Mouse (Mus musculus) MEL (cell line): ENCODE measurements around the gene Ccsap. TPM values are rescaled to one million over a fixed set of nuclear protein-coding genes. Genes with fewer than 3 reads are reported as not detected.

ENCODE experiments used
- DNase-seq: peaks from one replicate; pipeline ENCODE4 v3.0.0; 2011; ENCODE audit warnings: low read depth, low spot score
- H3K27ac ChIP-seq: 2 replicates; pipeline ENCODE4 v1.5.1; 2012; ENCODE audit warnings: low read depth, mild to moderate bottlenecking, control low read depth, low read length, moderate library complexity; ENCODE audit not compliant: control insufficient read depth
- H3K27me3 ChIP-seq, 2 experiments: fragments of 150-350 bp in 1 of 2; sonication (generic) in 1 of 2; 2 replicates each; pipeline ENCODE4 v1.6.1; 2012; ENCODE audit warnings: low read length in 2 of 2, mild to moderate bottlenecking in 2 of 2, improper control_type of control experiment in 1 of 2, moderate library complexity in 1 of 2; ENCODE audit not compliant: insufficient read depth in 2 of 2, control insufficient read depth in 1 of 2
- H3K36me3 ChIP-seq, 2 experiments: 2 replicates each; pipeline ENCODE4 v1.6.1; 2012 to 2014; ENCODE audit warnings: low read length in 2 of 2, improper control_type of control experiment in 1 of 2, inconsistent platforms in 1 of 2, mild to moderate bottlenecking in 1 of 2; ENCODE audit not compliant: insufficient read depth in 2 of 2, control insufficient read depth in 1 of 2
- H3K4me1 ChIP-seq, 2 experiments: fragments of 150-350 bp in 1 of 2; sonication (generic) in 1 of 2; 2 replicates each; pipeline ENCODE4 v1.6.1; 2012; ENCODE audit warnings: low read length in 2 of 2, improper control_type of control experiment in 1 of 2, mild to moderate bottlenecking in 1 of 2; ENCODE audit not compliant: insufficient read depth in 2 of 2, control insufficient read depth in 1 of 2
- H3K4me3 ChIP-seq, 2 experiments: fragments of 150-350 bp in 1 of 2; sonication (generic) in 1 of 2; 2 replicates each; pipeline ENCODE4 v1.5.1; 2012; ENCODE audit warnings: low read depth in 2 of 2, low read length in 2 of 2, mild to moderate bottlenecking in 2 of 2, moderate library complexity in 2 of 2, control low read depth in 1 of 2, improper control_type of control experiment in 1 of 2; ENCODE audit not compliant: control insufficient read depth in 1 of 2, insufficient read depth in 1 of 2
- H3K79me2 ChIP-seq: 2 replicates; pipeline ENCODE4 v1.6.1; 2012; ENCODE audit warnings: mild to moderate bottlenecking, low read length, moderate library complexity; ENCODE audit not compliant: control insufficient read depth, poor library complexity, insufficient read depth
- H3K9ac ChIP-seq: 2 replicates; pipeline ENCODE4 v1.6.1; 2012; ENCODE audit warnings: low read depth, mild to moderate bottlenecking, control low read depth, low read length, moderate library complexity; ENCODE audit not compliant: control insufficient read depth, poor library complexity, severe bottlenecking
- H3K9me3 ChIP-seq: fragments of 150-350 bp; sonication (generic); replicated peaks from 2 replicates; pipeline ENCODE4 v1.6.1; 2012; ENCODE audit warnings: mild to moderate bottlenecking, low read length, improper control_type of control experiment, moderate library complexity; ENCODE audit not compliant: insufficient read depth
- EP300 ChIP-seq, 2 experiments: IDR thresholded peaks; 2 replicates each; pipeline ENCODE4 v1.6.1; 2011; ENCODE audit warnings: improper control_type of control experiment in 2 of 2, low read length in 2 of 2, low read depth in 1 of 2, mild to moderate bottlenecking in 1 of 2
- ETS1 ChIP-seq: IDR thresholded peaks from 2 replicates; pipeline ENCODE4 v1.6.1; 2012; ENCODE audit warnings: low read depth, mild to moderate bottlenecking, inconsistent platforms, low read length, improper control_type of control experiment, moderate library complexity
- GABPA ChIP-seq: IDR thresholded peaks from 2 replicates; pipeline ENCODE4 v1.6.1; 2012; ENCODE audit warnings: low read depth, mild to moderate bottlenecking, inconsistent platforms, low read length, improper control_type of control experiment, moderate library complexity
- GATA1 ChIP-seq: IDR thresholded peaks from 2 replicates; pipeline ENCODE4 v1.6.1; 2011; ENCODE audit warnings: low read depth, low read length, improper control_type of control experiment
- KAT2A ChIP-seq: conservative IDR thresholded peaks from 2 replicates; pipeline ENCODE4 v1.6.1; 2012; ENCODE audit warnings: low read depth, low read length, improper control_type of control experiment, inconsistent platforms
- MYB ChIP-seq: IDR thresholded peaks from 2 replicates; pipeline ENCODE4 v1.6.1; 2011; ENCODE audit warnings: mild to moderate bottlenecking, low read depth, low read length, improper control_type of control experiment
- POLR2A ChIP-seq, 2 experiments: IDR thresholded peaks; 2 replicates each; pipeline ENCODE4 v1.6.1; 2011 to 2012; ENCODE audit warnings: low read length in 2 of 2, mild to moderate bottlenecking in 2 of 2, control low read depth in 1 of 2, improper control_type of control experiment in 1 of 2, low read depth in 1 of 2, moderate library complexity in 1 of 2; ENCODE audit not compliant: control insufficient read depth in 1 of 2, insufficient read depth in 1 of 2, poor library complexity in 1 of 2
- POLR2AphosphoS2 ChIP-seq: IDR thresholded peaks from 2 replicates; pipeline ENCODE4 v1.6.1; 2011; ENCODE audit warnings: low read length, improper control_type of control experiment
- POLR2AphosphoS5 ChIP-seq: IDR thresholded peaks from 2 replicates; pipeline ENCODE4 v1.6.1; 2012; ENCODE audit warnings: low read depth, borderline replicate concordance, mild to moderate bottlenecking, inconsistent platforms, low read length, moderate library complexity, mixed read lengths
- RAD21 ChIP-seq: IDR thresholded peaks from 2 replicates; pipeline ENCODE4 v1.6.1; 2011; ENCODE audit warnings: mild to moderate bottlenecking, low read depth, low read length, improper control_type of control experiment
- RCOR1 ChIP-seq: IDR thresholded peaks from 2 replicates; pipeline ENCODE4 v1.6.1; 2012; ENCODE audit warnings: low read depth, mild to moderate bottlenecking, inconsistent platforms, low read length, improper control_type of control experiment
- USF1 ChIP-seq: IDR thresholded peaks from 2 replicates; pipeline ENCODE4 v1.6.1; 2014; ENCODE audit warnings: low read depth, mild to moderate bottlenecking, inconsistent platforms, low read length, improper control_type of control experiment, moderate library complexity
- ZKSCAN1 ChIP-seq: IDR thresholded peaks from 2 replicates; pipeline ENCODE4 v1.6.1; 2012; ENCODE audit warnings: low read depth, mild to moderate bottlenecking, inconsistent platforms, low read length, improper control_type of control experiment, moderate library complexity
- ZMIZ1 ChIP-seq: IDR thresholded peaks from 2 replicates; pipeline ENCODE4 v1.6.1; 2012; ENCODE audit warnings: low read depth, mild to moderate bottlenecking, inconsistent platforms, low read length, improper control_type of control experiment, moderate library complexity
- ZNF384 ChIP-seq: IDR thresholded peaks from 2 replicates; pipeline ENCODE4 v1.6.1; 2012; ENCODE audit warnings: low read depth, mild to moderate bottlenecking, inconsistent platforms, low read length, improper control_type of control experiment
- polyA plus RNA-seq, 2 experiments: library from polyadenylated mRNA; stranded (reverse) in 1 of 2; unstranded in 1 of 2; fragments of >175 nt in 1 of 2; fragments of >200 nt in 1 of 2; gene quantifications; 2 replicates each; pipeline versions ENCODE4 v1.2.1 to v1.2.4; 2012; ENCODE audit warnings: low replicate concordance in 2 of 2, low read depth in 1 of 2; ENCODE audit not compliant: insufficient read length in 2 of 2, insufficient read depth in 1 of 2, missing spikeins in 1 of 2
- total RNA-seq: library from RNA; depleted of rRNA; stranded (reverse); fragments of 300-350 nt; gene quantifications from 2 replicates; pipeline ENCODE4 v1.2.3, GENCODE M21; 2012

Ccsap gene
- total and polyA plus RNA-seq, 3 experiments = 6.7 to 12.1 TPM; not detected in 1

DNA sequence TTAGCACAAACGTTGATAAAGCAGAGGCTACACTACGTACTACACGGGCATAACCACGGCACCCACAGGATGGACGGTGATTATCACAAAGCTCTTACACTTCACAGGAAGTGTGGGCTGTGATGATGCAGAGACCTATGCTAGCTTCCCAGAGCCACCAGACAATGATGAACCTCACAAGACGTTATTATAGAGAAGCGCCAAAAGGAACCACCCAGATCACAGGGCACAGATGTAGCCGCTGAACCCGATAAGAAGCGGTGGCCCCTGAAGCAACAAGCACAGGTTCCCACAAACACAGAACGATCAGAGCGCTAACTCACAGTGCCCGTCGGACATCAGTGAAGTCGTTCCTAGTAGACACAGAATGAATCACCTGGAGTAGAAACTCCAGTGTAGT is 62.1 kb downstream of the Ccsap start (continued):
- TF ChIP-seq GATA1 = peak; percentile 95
- TF ChIP-seq POLR2A (IDR thresholded peaks at IDR 0.05; ENCODE audit: control insufficient read depth in 1 of 2, insufficient read depth in 1 of 2, low read depth in 1 of 2, low read length in 2 of 2, poor library complexity in 1 of 2) = peak in 1 of 2 experiments; percentile 64; a peak in 1 of 4 replicates

DNA sequence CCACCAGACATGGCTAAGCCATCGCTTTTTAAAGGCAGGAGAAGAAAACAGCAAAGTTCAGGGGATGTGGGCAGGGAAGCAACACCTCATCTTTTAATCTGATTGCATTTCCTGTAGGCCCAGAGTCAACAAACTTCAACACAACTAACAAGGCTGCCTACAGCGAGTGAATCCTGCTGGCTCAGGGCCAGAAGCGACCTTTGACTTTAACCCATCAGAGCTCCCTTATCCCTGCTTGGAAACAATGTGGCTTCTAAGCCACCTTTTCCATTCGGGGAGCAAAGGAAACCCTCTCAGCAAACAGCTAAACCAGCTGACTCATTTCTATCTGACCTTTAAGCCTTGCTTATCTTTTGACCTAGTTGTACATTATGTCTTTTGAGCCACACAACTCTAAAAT is 63.3 kb downstream of the Ccsap start:
- Histone ChIP-seq H3K27me3 (no peaks in the 10 kb centered on the region), H3K4me3 (no peak overlapping the region), H3K36me3 (peaks cover 0 to 27% of the 10 kb centered on the region in 2 experiments; a peak in 2 of 4 replicates), H3K4me1 (peaks cover 28 to 29% of the 10 kb centered on the region in 2 experiments), H3K9me3 (no peaks in the 10 kb centered on the region), H3K9ac (peak overlapping the region; percentile 37), H3K27ac (peak overlapping the region; percentile 67), H3K79me2 (no peaks in the 10 kb centered on the region; the same call in 1 of the 2 replicates)
- peak; percentile 72 for DNase-seq
- TF ChIP-seq ETS1 (0 out of 2 replicates have a peak, but pooled peaks have one; percentile 29), KAT2A (no peak), EP300 (IDR thresholded peaks at IDR 0.05; ENCODE audit: low read depth in 1 of 2, low read length in 2 of 2) (peak; percentile 14 to 30; a peak in 2 of 4 replicates), GATA1 (peak; percentile 37; the same call in 1 of the 2 replicates)

DNA sequence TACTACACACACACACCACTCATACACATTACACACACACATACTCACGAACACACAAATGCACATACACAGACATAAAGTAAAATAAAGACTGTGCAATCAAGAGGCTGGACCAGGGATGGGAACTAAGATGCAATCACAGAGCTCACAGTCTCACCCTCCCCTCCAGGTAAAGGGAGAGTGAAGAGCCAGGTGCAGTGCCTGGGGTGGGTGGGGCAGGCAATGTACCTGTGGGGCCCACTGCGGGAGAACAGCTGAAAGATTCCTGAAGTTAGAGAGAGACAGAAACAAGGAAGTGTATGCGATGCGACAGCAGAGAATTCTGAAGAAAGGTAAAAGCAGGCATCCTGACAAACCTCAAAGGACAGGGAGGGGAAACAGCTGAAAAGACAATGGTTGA is 65.2 kb downstream of the Ccsap start:
- TF ChIP-seq POLR2AphosphoS2 (no peak), MYB (no peak)
- Histone ChIP-seq H3K9ac (no peak overlapping the region), H3K36me3 (peaks cover 0 to 27% of the 10 kb centered on the region in 2 experiments; a peak in 2 of 4 replicates), H3K79me2 (no peaks in the 10 kb centered on the region), H3K4me3 (no peak overlapping the region), H3K4me1 (peaks cover 24 to 26% of the 10 kb centered on the region in 2 experiments), H3K27me3 (no peaks in the 10 kb centered on the region), H3K9me3 (no peaks in the 10 kb centered on the region), H3K27ac (no peak overlapping the region)
- DNase-seq = no peak

DNA sequence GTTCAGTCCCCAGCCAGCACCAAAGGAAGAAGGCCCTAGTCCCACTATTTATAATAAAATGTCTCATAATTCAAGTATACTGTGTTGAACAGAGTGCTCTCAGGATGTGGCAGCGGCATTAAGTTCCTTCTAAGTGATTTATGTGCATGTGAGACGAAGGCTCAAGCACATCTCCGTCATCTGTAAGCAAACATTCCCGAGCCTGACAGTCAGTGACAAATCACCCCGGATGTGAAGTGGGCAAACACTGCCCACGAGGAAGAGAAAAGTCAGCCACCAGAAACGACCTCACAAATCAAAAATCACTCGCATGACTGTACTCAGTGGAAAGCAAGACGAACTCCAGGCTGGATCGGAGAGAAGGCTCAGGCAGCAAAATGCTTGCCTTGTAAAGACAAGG is 66.1 kb downstream of the Ccsap start:
- no peaks in the 10 kb centered on the region for H3K79me2 ChIP-seq
- no peak for DNase-seq
- H3K27ac ChIP-seq = no peak overlapping the region
- no peaks in the 10 kb centered on the region for H3K27me3 ChIP-seq
- peaks cover 18 to 22% of the 10 kb centered on the region in 2 experiments for H3K4me1 ChIP-seq
- peaks cover 0 to 22% of the 10 kb centered on the region in 2 experiments; a peak in 2 of 4 replicates for H3K36me3 ChIP-seq
- no peaks in the 10 kb centered on the region for H3K9me3 ChIP-seq
- H3K9ac ChIP-seq = no peak overlapping the region
- no peak for TF ChIP-seq ZNF384
- TF ChIP-seq GATA1 = no peak
- no peak for TF ChIP-seq POLR2AphosphoS5
- TF ChIP-seq ZMIZ1 = no peak
- TF ChIP-seq RCOR1 = no peak
- no peak for TF ChIP-seq MYB
- TF ChIP-seq GABPA = no peak
- TF ChIP-seq ZKSCAN1 = no peak
- no peak for TF ChIP-seq POLR2AphosphoS2
- TF ChIP-seq RAD21 = no peak
- no peak for TF ChIP-seq POLR2A (IDR thresholded peaks at IDR 0.05; ENCODE audit: control insufficient read depth in 1 of 2, insufficient read depth in 1 of 2, low read depth in 1 of 2, low read length in 2 of 2, poor library complexity in 1 of 2)
- no peak for TF ChIP-seq ETS1
- no peak for TF ChIP-seq USF1
- H3K4me3 ChIP-seq = no peak overlapping the region
